Mouse (Mus musculus) G1E (cell line): ENCODE measurements at regions not wholly inside any gene's neighbourhood (a gene's known extent, or its start where the extent isn't known, plus 50 kb on each side); places are given as distances from the start of the nearest gene placed in this dataset.

ENCODE experiments used
- ATAC-seq: 2 replicates; pipeline ENCODE4 v1.8.0; 2016; ENCODE audit warnings: mild to moderate bottlenecking; ENCODE audit not compliant: insufficient number of reproducible peaks, poor library complexity, low FRiP score, severe bottlenecking; ENCODE audit errors: extremely low read depth
- DNase-seq: peaks from one replicate; pipeline ENCODE4 v3.0.0; 2012; ENCODE audit warnings: low spot score
- H3K27me3 ChIP-seq: 2 replicates; pipeline ENCODE4 v1.6.1; 2012; ENCODE audit warnings: mild to moderate bottlenecking, low read length, inconsistent platforms; ENCODE audit not compliant: insufficient read depth
- H3K36me3 ChIP-seq: replicated peaks from 2 replicates; pipeline ENCODE3; 2012; ENCODE audit warnings: mild to moderate bottlenecking, inconsistent platforms
- H3K4me1 ChIP-seq: 2 replicates; pipeline ENCODE4 v1.6.1; 2012; ENCODE audit warnings: low read depth, low read length, inconsistent platforms, mixed read lengths; ENCODE audit not compliant: insufficient read depth
- H3K4me3 ChIP-seq: 2 replicates; pipeline ENCODE4 v1.5.1; 2012; ENCODE audit warnings: low read depth, mild to moderate bottlenecking, inconsistent platforms, low read length, moderate library complexity, mixed read lengths
- H3K9me3 ChIP-seq: replicated peaks from 2 replicates; pipeline ENCODE4 v1.6.1; 2012; ENCODE audit warnings: inconsistent platforms
- CTCF ChIP-seq: IDR thresholded peaks from 2 replicates; pipeline ENCODE4 v1.5.1; 2012; ENCODE audit warnings: low read depth, low read length, inconsistent platforms, mixed read lengths
- GATA1 ChIP-seq: IDR thresholded peaks from 2 replicates; pipeline ENCODE4 v1.6.1; 2012; ENCODE audit warnings: borderline replicate concordance, low read length, inconsistent platforms, mixed read lengths
- GATA2 ChIP-seq: IDR thresholded peaks from 2 replicates; pipeline ENCODE4 v1.6.1; 2012; ENCODE audit warnings: low read depth, low read length, inconsistent platforms, borderline replicate concordance
- POLR2AphosphoS5 ChIP-seq: IDR thresholded peaks from 2 replicates; pipeline ENCODE4 v1.6.1; 2012; ENCODE audit warnings: low read depth, low read length, inconsistent platforms; ENCODE audit not compliant: insufficient replicate concordance
- TAL1 ChIP-seq: conservative IDR thresholded peaks from 2 replicates; pipeline ENCODE4 v1.6.1; 2012; ENCODE audit warnings: low read depth, low read length, inconsistent platforms, mixed read lengths

GRCm38 (mm10) chr11:112450227-112450626, 331.8 kb upstream of the Sox9 start:
- H3K9me3 ChIP-seq = peaks cover 29% of the 10 kb centered on the region
- H3K27me3 ChIP-seq = no peaks in the 10 kb centered on the region
- ATAC-seq (no peak), DNase-seq (no peak)
- H3K36me3 ChIP-seq = no peaks in the 10 kb centered on the region
- H3K4me3 ChIP-seq = no peak overlapping the region
- no peak for TF ChIP-seq CTCF
- no peak for TF ChIP-seq GATA1
- TF ChIP-seq POLR2AphosphoS5 = no peak
- TF ChIP-seq TAL1 = no peak
- no peak for TF ChIP-seq GATA2
- no peaks in the 10 kb centered on the region for H3K4me1 ChIP-seq

DNA sequence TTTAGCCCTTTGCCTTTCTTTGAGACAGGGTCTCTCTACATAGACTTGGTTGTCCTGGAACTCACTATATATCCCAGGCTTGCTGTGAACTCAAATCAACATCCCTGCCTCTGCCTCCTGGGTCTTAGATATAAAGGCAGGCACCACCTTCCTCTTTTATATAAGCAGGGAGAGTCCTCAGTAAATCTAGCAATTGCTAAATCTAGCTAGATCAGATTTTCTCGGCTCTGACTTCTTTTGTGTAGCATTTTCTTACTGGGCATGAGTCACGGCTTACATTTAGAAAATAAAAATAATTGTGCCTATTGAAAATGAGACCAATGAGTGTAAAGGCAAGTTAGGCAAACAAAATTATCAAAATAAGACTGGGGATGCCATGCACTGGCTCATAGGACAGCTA, 323.9 kb upstream of the Sox9 start:
- ATAC-seq (no peak), DNase-seq (no peak)
- TF ChIP-seq POLR2AphosphoS5 (no peak), GATA2 (no peak), GATA1 (no peak), CTCF (no peak)
- H3K27me3 ChIP-seq = no peaks in the 10 kb centered on the region
- no peaks in the 10 kb centered on the region for H3K36me3 ChIP-seq
- no peak overlapping the region for H3K4me3 ChIP-seq
- H3K9me3 ChIP-seq = peaks cover 18% of the 10 kb centered on the region
- no peaks in the 10 kb centered on the region for H3K4me1 ChIP-seq

GRCm38 (mm10) chr11:112463121-112463520, 318.9 kb upstream of the Sox9 start:
- Histone ChIP-seq H3K27me3 (no peaks in the 10 kb centered on the region), H3K9me3 (peaks cover 41% of the 10 kb centered on the region), H3K4me3 (no peak overlapping the region), H3K4me1 (no peaks in the 10 kb centered on the region), H3K36me3 (no peaks in the 10 kb centered on the region)
- ATAC-seq = no peak
- no peak for DNase-seq
- TF ChIP-seq POLR2AphosphoS5 (no peak), GATA1 (no peak), GATA2 (no peak), CTCF (no peak), TAL1 (no peak)

- DNase-seq (no peak), ATAC-seq (no peak)
- Histone ChIP-seq H3K36me3 (no peaks in the 10 kb centered on the region), H3K27me3 (no peaks in the 10 kb centered on the region), H3K4me1 (no peaks in the 10 kb centered on the region), H3K9me3 (peaks cover 48% of the 10 kb centered on the region), H3K4me3 (no peak overlapping the region)
- TF ChIP-seq POLR2AphosphoS5 = no peak
- TF ChIP-seq TAL1 = no peak
- no peak for TF ChIP-seq CTCF
- no peak for TF ChIP-seq GATA2
- no peak for TF ChIP-seq GATA1
Observed at GRCm38 (mm10) chr11:112464386-112464785, 317.6 kb upstream of the Sox9 start.

- no peak for DNase-seq
- Histone ChIP-seq H3K27me3 (no peaks in the 10 kb centered on the region), H3K4me3 (no peak overlapping the region), H3K4me1 (no peaks in the 10 kb centered on the region), H3K36me3 (no peaks in the 10 kb centered on the region), H3K9me3 (peaks cover 50% of the 10 kb centered on the region)
- no peak for ATAC-seq
- TF ChIP-seq TAL1 (no peak), POLR2AphosphoS5 (no peak), GATA2 (no peak), CTCF (no peak), GATA1 (no peak)
Observed at GRCm38 (mm10) chr11:112470336-112470735, 311.7 kb upstream of the Sox9 start.

- H3K27me3 ChIP-seq = no peaks in the 10 kb centered on the region
- DNase-seq (no peak), ATAC-seq (no peak)
- no peak for TF ChIP-seq GATA1
- no peak for TF ChIP-seq TAL1
- TF ChIP-seq CTCF = no peak
- H3K4me1 ChIP-seq = no peaks in the 10 kb centered on the region
- no peak overlapping the region for H3K4me3 ChIP-seq
- H3K9me3 ChIP-seq = peaks cover 48% of the 10 kb centered on the region
- H3K36me3 ChIP-seq = no peaks in the 10 kb centered on the region
Observed at GRCm38 (mm10) chr11:112473237-112473636, 308.8 kb upstream of the Sox9 start.

- H3K36me3 ChIP-seq = no peaks in the 10 kb centered on the region
- no peaks in the 10 kb centered on the region for H3K4me1 ChIP-seq
- H3K27me3 ChIP-seq = no peaks in the 10 kb centered on the region
- peaks cover 48% of the 10 kb centered on the region for H3K9me3 ChIP-seq
- no peak for TF ChIP-seq CTCF
- no peak for TF ChIP-seq GATA1
- no peak for TF ChIP-seq TAL1
- TF ChIP-seq POLR2AphosphoS5 = no peak
- TF ChIP-seq GATA2 = no peak
- ATAC-seq (no peak), DNase-seq (no peak)
- H3K4me3 ChIP-seq = no peak overlapping the region
Observed at GRCm38 (mm10) chr11:112473681-112474080, 308.3 kb upstream of the Sox9 start.
